Mouse (Mus musculus) liver, adult 2 months (tissue): ENCODE measurements around the gene Slc6a20a.

Source experiments
- CTCF ChIP-seq: fragments of 200-500 bp; IDR thresholded peaks from 2 replicates; pipeline ENCODE4 v1.5.1; 2011; ENCODE audit warnings: low read depth, low read length, control low read depth
- POLR2A ChIP-seq: fragments of 200-500 bp; IDR thresholded peaks from 2 replicates; pipeline ENCODE4 v1.6.1; 2011; ENCODE audit warnings: low read length, control low read depth; ENCODE audit not compliant: insufficient read depth; ENCODE audit errors: extremely low read depth

- TF ChIP-seq CTCF (no peak), POLR2A (no peak)
Observed at GRCm38 (mm10) chr9:123632281-123632680, 46.4 kb downstream of the Slc6a20a start, which contains the start of gene Slc6a20b.
